Mouse (Mus musculus) kidney, adult 2 months (tissue): ENCODE measurements around the gene Gaa. TPM values are rescaled to one million over a fixed set of nuclear protein-coding genes. Genes with fewer than 3 reads are reported as not detected.

Experiments used
- DNase-seq: peaks from one replicate; pipeline ENCODE4 v3.0.0; 2021
- H3K27ac ChIP-seq: fragments of 200-500 bp; 2 replicates; pipeline ENCODE4 v1.5.1; 2012; ENCODE audit warnings: low read depth, low read length, control low read depth, inconsistent platforms; ENCODE audit not compliant: insufficient read depth
- H3K27me3 ChIP-seq: fragments of 200-500 bp; replicated peaks from 2 replicates; pipeline ENCODE4 v1.6.1; 2012; ENCODE audit warnings: mild to moderate bottlenecking, moderate library complexity, low read length, inconsistent platforms; ENCODE audit not compliant: control insufficient read depth, insufficient read depth
- H3K36me3 ChIP-seq: fragments of 200-500 bp; 2 replicates; pipeline ENCODE4 v1.6.1; 2012; ENCODE audit warnings: mild to moderate bottlenecking, moderate library complexity, low read length, inconsistent platforms; ENCODE audit not compliant: control insufficient read depth, insufficient read depth
- H3K4me1 ChIP-seq: fragments of 200-500 bp; 2 replicates; pipeline ENCODE4 v1.6.1; 2011; ENCODE audit warnings: low read length; ENCODE audit not compliant: control insufficient read depth, insufficient read depth
- H3K4me3 ChIP-seq: fragments of 200-500 bp; 2 replicates; pipeline ENCODE4 v1.5.1; 2011; ENCODE audit warnings: mild to moderate bottlenecking, low read depth, low read length, control low read depth; ENCODE audit not compliant: insufficient read depth
- CTCF ChIP-seq: fragments of 200-500 bp; conservative IDR thresholded peaks from 2 replicates; pipeline ENCODE4 v1.5.1; 2011; ENCODE audit warnings: low read depth, mild to moderate bottlenecking, control low read depth, low read length, moderate library complexity, mixed read lengths; ENCODE audit not compliant: insufficient read depth, insufficient read length
- POLR2A ChIP-seq: fragments of 200-500 bp; IDR thresholded peaks from one replicate; pipeline ENCODE4 v1.6.1; 2011; ENCODE audit warnings: low read depth, low read length, control low read depth
- WGBS: fragments of 180-500 bp; shearing (Covaris S2); methylation state at CpG from one replicate; pipeline ENCODE4 v1.1.7; 2018; 5-methylcytosine and 5-hydroxymethylcytosine counted together
- polyA plus RNA-seq: library from polyadenylated mRNA; depleted of rRNA; stranded (reverse); fragments of >200 nt; gene quantifications from 2 replicates; pipeline ENCODE4 v1.2.3, GENCODE M21; 2012

Gene Gaa
- polyA plus RNA-seq, 1 experiment: 152 TPM

- H3K4me1 ChIP-seq: peaks cover 4% of the 10 kb centered on the region; the same call in 1 of the 2 replicates
- peak overlapping the region; percentile 98 for H3K4me3 ChIP-seq
- 5% methylated on average over 7 of the region's 7 CpGs for WGBS
- no peak for DNase-seq
- H3K27me3 ChIP-seq: no peaks in the 10 kb centered on the region
- TF ChIP-seq POLR2A (no peak), CTCF (no peak)
- no peaks in the 10 kb centered on the region; the same call in 1 of the 2 replicates for H3K36me3 ChIP-seq
- no peak overlapping the region for H3K27ac ChIP-seq
These were observed 31.2 kb downstream of the Gaa start for GRCm38 (mm10) chr11:119298917-119299316.

- H3K27me3 ChIP-seq: no peaks in the 10 kb centered on the region
- under 1% methylated on average over 89 of the region's 89 CpGs for WGBS
- H3K27ac ChIP-seq: peak within 1 kb of the TSS; percentile 84
These were observed 31.9 kb downstream of the Gaa start, which contains the start of gene Eif4a3 for GRCm38 (mm10) chr11:119299391-119300245. Eif4a3 (minus strand) TSS chr11:119300089.

GRCm38 (mm10) chr11:119300246-119300935 is 32.7 kb downstream of the Gaa start:
- Histone ChIP-seq H3K27ac (peak overlapping the region; percentile 84), H3K27me3 (no peaks in the 10 kb centered on the region), H3K36me3 (no peaks in the 10 kb centered on the region; the same call in 1 of the 2 replicates), H3K4me3 (peak overlapping the region; percentile 98), H3K4me1 (peaks cover 4% of the 10 kb centered on the region; the same call in 1 of the 2 replicates)
- no peak for DNase-seq
- WGBS: 2% methylated on average over 31 of the region's 31 CpGs
- TF ChIP-seq CTCF (no peak), POLR2A (no peak)

More at GRCm38 (mm10) chr11:119299391-119300245, 31.9 kb downstream of the Gaa start, which contains the start of gene Eif4a3:
- H3K4me1 ChIP-seq: peaks cover 4% of the 10 kb centered on the region; the same call in 1 of the 2 replicates
- DNase-seq: peak; percentile 96
- TF ChIP-seq CTCF (no peak), POLR2A (no peak)
- H3K4me3 ChIP-seq: peak within 1 kb of the TSS; percentile 98
- no peaks in the 10 kb centered on the region; the same call in 1 of the 2 replicates for H3K36me3 ChIP-seq

GRCm38 (mm10) chr11:119300986-119301385 is 33.3 kb downstream of the Gaa start:
- WGBS: 14% methylated on average over 2 of the region's 2 CpGs
- Histone ChIP-seq H3K4me3 (no peak overlapping the region), H3K27ac (no peak overlapping the region), H3K4me1 (peaks cover 4% of the 10 kb centered on the region; the same call in 1 of the 2 replicates), H3K36me3 (no peaks in the 10 kb centered on the region; the same call in 1 of the 2 replicates), H3K27me3 (no peaks in the 10 kb centered on the region)
- no peak for DNase-seq
- no peak for TF ChIP-seq CTCF
- no peak for TF ChIP-seq POLR2A

GRCm38 (mm10) chr11:119304904-119305712 is 37.4 kb downstream of the Gaa start:
- DNase-seq: peak; percentile 48
- H3K4me3 ChIP-seq: no peak overlapping the region
- no peaks in the 10 kb centered on the region; the same call in 1 of the 2 replicates for H3K4me1 ChIP-seq
- TF ChIP-seq POLR2A (no peak), CTCF (peak; percentile 82)
- no peaks in the 10 kb centered on the region for H3K27me3 ChIP-seq
- no peaks in the 10 kb centered on the region for H3K36me3 ChIP-seq
- 32% methylated on average over 16 of the region's 16 CpGs for WGBS
- no peak overlapping the region for H3K27ac ChIP-seq

GRCm38 (mm10) chr11:119306762-119307657 is 39.3 kb downstream of the Gaa start:
- no peaks in the 10 kb centered on the region for H3K36me3 ChIP-seq
- no peaks in the 10 kb centered on the region for H3K27me3 ChIP-seq
- H3K4me1 ChIP-seq: no peaks in the 10 kb centered on the region
- H3K4me3 ChIP-seq: no peak overlapping the region
- WGBS: 65% methylated on average over 13 of the region's 13 CpGs
- peak; percentile 35 for DNase-seq
- H3K27ac ChIP-seq: no peak overlapping the region
- no peak for TF ChIP-seq POLR2A
- TF ChIP-seq CTCF: no peak
